Mouse (Mus musculus) stomach, embryonic 14.5 days (tissue): ENCODE results near the gene Sin3a. TPM values are rescaled to one million over a fixed set of nuclear protein-coding genes. Genes with fewer than 3 reads are reported as not detected.

ENCODE experiments used
- ATAC-seq: fragments of 200-750 bp; cut with Nextera tagmentation; 2 replicates; pipeline ENCODE4 v1.8.0; 2017; ENCODE audit warnings: low read depth, moderate TSS enrichment; ENCODE audit not compliant: insufficient number of reproducible peaks, insufficient read depth, low FRiP score
- H3K27ac ChIP-seq: fragments of 300-500 bp; sonication (generic); 2 replicates; pipeline ENCODE4 v1.5.1; 2014; ENCODE audit warnings: mild to moderate bottlenecking, low read length, moderate library complexity, mixed read lengths
- H3K27me3 ChIP-seq: fragments of 300-500 bp; sonication (generic); 2 replicates; pipeline ENCODE4 v1.6.1; 2014; ENCODE audit warnings: low read length, control low read depth, mixed read lengths; ENCODE audit not compliant: control insufficient read depth, insufficient read depth
- H3K36me3 ChIP-seq: fragments of 300-500 bp; sonication (generic); 2 replicates; pipeline ENCODE4 v1.6.1; 2014; ENCODE audit warnings: mild to moderate bottlenecking, control low read depth, low read length, moderate library complexity, mixed read lengths; ENCODE audit not compliant: control insufficient read depth, insufficient read depth
- H3K4me1 ChIP-seq: fragments of 300-500 bp; sonication (generic); 2 replicates; pipeline ENCODE4 v1.6.1; 2014; ENCODE audit warnings: low read length, control low read depth, mixed read lengths; ENCODE audit not compliant: control insufficient read depth, insufficient read depth
- H3K4me2 ChIP-seq: fragments of 300-500 bp; sonication (generic); replicated peaks from 2 replicates; pipeline ENCODE4 v1.6.1; 2014; ENCODE audit warnings: low read depth, low read length, control low read depth
- H3K4me3 ChIP-seq: fragments of 300-500 bp; sonication (generic); 2 replicates; pipeline ENCODE4 v1.5.1; 2014; ENCODE audit warnings: low read depth, low read length, control low read depth
- H3K9ac ChIP-seq: fragments of 300-500 bp; sonication (generic); replicated peaks from 2 replicates; pipeline ENCODE4 v1.6.1; 2014; ENCODE audit warnings: low read depth, mild to moderate bottlenecking, control low read depth, low read length, moderate library complexity, mixed read lengths
- H3K9me3 ChIP-seq: fragments of 300-500 bp; sonication (generic); 2 replicates; pipeline ENCODE4 v1.6.1; 2016; ENCODE audit warnings: low read depth, low read length, control low read depth; ENCODE audit not compliant: control insufficient read depth
- WGBS: fragments of 180-500 bp; shearing (Covaris S2); extraction: QIAGEN DNeasy Blood & Tissue Kit; methylation state at CpG from one replicate; pipeline ENCODE4 v1.1.7; 2014; 5-methylcytosine and 5-hydroxymethylcytosine counted together
- polyA plus RNA-seq: library from polyadenylated mRNA; unstranded; fragments of >200 nt; fragmentation: Nextera tagmentation; extraction: Ambion mirVana; gene quantifications from 2 replicates; pipeline ENCODE4 v1.2.1, GENCODE M21; 2014

Sin3a gene
- polyA plus RNA-seq, 1 experiment from 2014 or later, result 46.4 TPM

DNA sequence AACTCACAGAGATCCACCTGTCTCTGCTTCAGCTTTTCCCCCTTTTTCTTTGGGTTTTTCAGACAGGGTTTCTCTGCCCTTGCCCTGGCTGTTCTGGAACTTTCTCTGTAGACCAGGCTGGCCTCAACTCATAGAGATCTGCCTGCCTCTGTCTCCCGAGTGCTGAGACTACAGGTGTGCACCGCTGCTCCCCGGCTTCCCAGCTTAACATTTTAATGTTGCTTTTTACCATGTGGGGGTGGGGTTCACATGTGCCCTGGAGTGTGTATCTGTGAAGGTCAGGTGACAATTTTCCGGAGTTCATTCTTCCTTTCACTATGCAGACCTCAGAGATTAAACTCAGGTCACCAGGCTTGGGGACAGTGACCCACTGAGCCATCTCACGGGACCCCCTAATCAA, 78.4 kb downstream of the Sin3a start:
- no peak overlapping the region for H3K4me3 ChIP-seq
- H3K27ac ChIP-seq, result no peak overlapping the region
- no peak for ATAC-seq
- no peaks in the 10 kb centered on the region for H3K27me3 ChIP-seq
- 81% methylated on average over 5 of the region's 5 CpGs for WGBS
- no peaks in the 10 kb centered on the region for H3K9me3 ChIP-seq
- H3K9ac ChIP-seq, result no peak overlapping the region
- no peaks in the 10 kb centered on the region for H3K36me3 ChIP-seq
- H3K4me1 ChIP-seq, result peaks cover 6% of the 10 kb centered on the region; the same call in 1 of the 2 replicates
- H3K4me2 ChIP-seq, result no peak overlapping the region

DNA sequence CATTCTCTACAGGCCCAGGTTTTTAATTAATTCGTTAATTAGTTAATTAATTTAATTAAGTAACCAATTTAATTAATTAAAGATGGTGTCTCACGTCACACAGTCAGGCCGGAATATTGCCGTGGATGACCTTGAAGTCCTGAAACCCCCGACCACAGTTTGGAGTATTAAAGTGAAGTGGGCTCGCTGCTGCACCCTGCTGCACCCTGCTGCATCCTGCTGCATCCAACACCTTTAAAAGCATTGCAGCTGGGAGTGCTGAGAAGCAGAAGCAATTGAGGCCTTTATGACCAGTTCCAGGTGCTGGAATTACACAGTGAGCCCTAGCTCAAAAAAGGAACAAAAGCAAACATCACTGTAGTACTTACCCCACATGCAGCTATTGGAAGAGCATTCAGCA, 80.5 kb downstream of the Sin3a start:
- H3K27ac ChIP-seq, result no peak overlapping the region
- H3K4me3 ChIP-seq, result no peak overlapping the region
- no peaks in the 10 kb centered on the region for H3K9me3 ChIP-seq
- no peak overlapping the region for H3K4me2 ChIP-seq
- H3K36me3 ChIP-seq, result no peaks in the 10 kb centered on the region
- 46% methylated on average over 6 of the region's 6 CpGs for WGBS
- peaks cover 3% of the 10 kb centered on the region; the same call in 1 of the 2 replicates for H3K4me1 ChIP-seq
- no peak overlapping the region for H3K9ac ChIP-seq
- no peak for ATAC-seq
- H3K27me3 ChIP-seq, result no peaks in the 10 kb centered on the region

DNA sequence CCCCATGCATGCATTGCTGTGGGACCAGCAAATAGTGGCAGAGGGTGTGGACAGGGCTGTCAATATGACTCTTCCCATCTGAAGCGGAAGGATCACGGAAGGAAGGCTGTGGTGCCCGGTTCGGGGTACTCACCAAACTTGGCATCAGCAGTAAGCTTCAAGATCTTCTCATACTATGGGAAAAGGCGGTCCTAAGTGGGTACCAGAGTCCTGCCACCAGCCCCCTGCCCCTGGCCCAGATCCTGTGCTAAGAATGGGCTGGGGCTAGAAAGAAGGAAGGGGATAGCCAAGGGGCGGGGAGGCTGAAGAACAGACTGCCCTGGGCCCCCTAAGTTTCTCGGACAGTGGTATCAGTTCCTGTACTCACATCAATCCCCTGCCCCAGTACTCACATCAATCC, 84.5 kb downstream of the Sin3a start:
- Histone ChIP-seq H3K27me3 (no peaks in the 10 kb centered on the region), H3K9me3 (no peaks in the 10 kb centered on the region), H3K27ac (no peak overlapping the region), H3K9ac (no peak overlapping the region), H3K4me2 (no peak overlapping the region), H3K36me3 (no peaks in the 10 kb centered on the region), H3K4me3 (no peak overlapping the region), H3K4me1 (peaks cover 6% of the 10 kb centered on the region; the same call in 1 of the 2 replicates)
- WGBS, result 95% methylated on average over 7 of the region's 7 CpGs
- ATAC-seq, result no peak

DNA sequence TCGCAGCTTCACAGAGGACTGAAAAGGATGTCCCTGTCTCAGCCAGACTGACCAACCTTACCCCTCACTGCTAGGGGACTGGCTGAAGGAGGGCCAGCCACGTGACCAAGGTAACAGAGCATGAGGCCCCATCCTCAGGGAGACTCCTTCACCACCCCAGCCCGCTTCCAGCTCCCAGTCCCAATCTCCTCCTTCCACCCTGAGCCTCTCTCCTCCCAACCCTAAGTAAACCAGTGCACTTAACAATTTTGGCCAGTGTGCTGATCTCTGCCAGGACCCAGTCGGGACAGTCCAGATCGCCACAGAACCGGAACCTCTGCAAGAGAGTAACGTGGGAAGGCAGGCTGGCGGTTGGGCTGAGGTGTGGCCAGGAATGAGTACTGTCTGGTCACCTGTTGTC, 85.0 kb downstream of the Sin3a start:
- Histone ChIP-seq H3K9ac (no peak overlapping the region), H3K4me2 (peak overlapping the region; percentile 93; the same call in 1 of the 2 replicates), H3K36me3 (no peaks in the 10 kb centered on the region), H3K27me3 (no peaks in the 10 kb centered on the region), H3K4me3 (no peak overlapping the region), H3K9me3 (no peaks in the 10 kb centered on the region), H3K27ac (no peak overlapping the region), H3K4me1 (peaks cover 6% of the 10 kb centered on the region; the same call in 1 of the 2 replicates)
- WGBS, result 83% methylated on average over 8 of the region's 8 CpGs
- no peak for ATAC-seq

DNA sequence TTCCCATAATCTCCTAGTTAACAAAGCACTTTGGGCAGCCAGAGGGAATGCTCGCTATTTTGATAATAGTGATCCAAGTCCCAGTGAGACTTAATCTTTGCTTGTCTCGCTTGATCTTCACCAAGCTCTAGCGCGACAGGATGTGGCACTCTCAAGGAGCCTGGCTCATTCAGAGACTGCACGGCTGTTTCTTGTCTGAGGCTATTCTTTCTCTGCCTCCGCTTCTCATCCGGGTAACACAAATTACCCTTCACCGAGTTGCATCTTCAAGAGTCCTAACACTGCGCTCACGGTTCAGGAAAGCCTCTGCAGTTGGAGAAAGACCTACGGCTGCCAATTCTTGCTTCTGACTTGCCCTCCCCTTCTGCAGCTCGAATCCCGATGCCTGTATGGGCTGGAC, 85.7 kb downstream of the Sin3a start:
- Histone ChIP-seq H3K4me1 (peaks cover 6% of the 10 kb centered on the region; the same call in 1 of the 2 replicates), H3K4me3 (peak overlapping the region; percentile 71), H3K4me2 (peak overlapping the region; percentile 93), H3K36me3 (no peaks in the 10 kb centered on the region), H3K27ac (no peak overlapping the region), H3K9me3 (no peaks in the 10 kb centered on the region), H3K9ac (peak overlapping the region; percentile 23; the same call in 1 of the 2 replicates), H3K27me3 (no peaks in the 10 kb centered on the region)
- no peak for ATAC-seq
- WGBS, result 43% methylated on average over 13 of the region's 13 CpGs

DNA sequence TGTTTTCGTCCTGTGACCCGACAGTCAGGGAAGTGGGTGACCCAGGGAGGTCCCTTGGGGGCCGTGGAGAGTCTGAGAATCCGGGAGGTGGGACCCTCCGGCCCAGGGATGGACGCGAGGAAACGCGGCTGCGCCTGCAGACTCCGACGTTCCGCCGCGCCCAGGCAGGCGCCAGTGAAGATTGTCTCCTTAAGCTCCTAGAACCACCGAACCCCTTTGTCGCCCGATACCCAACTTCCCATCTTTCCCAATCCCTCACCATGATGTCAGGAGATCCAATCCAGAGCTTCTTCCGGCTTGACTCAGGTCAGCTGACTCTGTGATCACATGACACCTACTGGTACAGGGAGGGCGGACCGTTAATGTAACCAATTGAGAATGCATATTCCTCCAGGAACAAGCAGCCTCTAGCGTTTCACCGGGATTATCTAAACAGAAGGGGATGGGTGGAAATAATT, 86.2 kb downstream of the Sin3a start, which contains the start of gene Commd4:
TSS of gene Commd4 (minus strand) at position 319 of the 458 bp plus-strand sequence.
- H3K9me3 ChIP-seq, result no peaks in the 10 kb centered on the region
- WGBS, result under 1% methylated on average over 24 of the region's 24 CpGs
- H3K27ac ChIP-seq, result no peak within 1 kb of the TSS
- peak within 1 kb of the TSS; percentile 23; the same call in 1 of the 2 replicates for H3K9ac ChIP-seq
- H3K4me3 ChIP-seq, result peak within 1 kb of the TSS; percentile 71
- H3K36me3 ChIP-seq, result no peaks in the 10 kb centered on the region
- peak within 1 kb of the TSS; percentile 93 for H3K4me2 ChIP-seq
- H3K4me1 ChIP-seq, result peaks cover 6% of the 10 kb centered on the region; the same call in 1 of the 2 replicates
- no peaks in the 10 kb centered on the region for H3K27me3 ChIP-seq
- ATAC-seq, result peak; percentile 88; the same call in 1 of the 2 replicates

DNA sequence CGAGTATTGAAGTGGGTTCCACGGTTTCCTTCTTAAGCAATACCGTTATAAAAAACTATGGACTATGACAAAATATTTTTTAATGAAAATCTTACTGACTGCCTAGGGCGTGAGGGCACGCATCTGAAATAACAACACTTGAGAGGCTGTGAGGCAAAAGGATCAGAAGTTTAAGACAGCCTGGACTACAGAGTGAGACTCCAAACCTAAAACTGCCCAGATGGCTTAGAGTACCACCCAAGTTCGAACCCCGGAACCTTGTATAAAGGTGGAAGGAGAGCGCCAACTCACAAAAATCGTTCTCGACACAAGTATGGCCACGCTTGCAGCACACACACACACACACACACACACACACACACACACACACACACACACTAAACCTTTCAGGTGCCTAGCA, 86.7 kb downstream of the Sin3a start:
- Histone ChIP-seq H3K4me2 (peak overlapping the region; percentile 93), H3K9ac (no peak overlapping the region), H3K27me3 (no peaks in the 10 kb centered on the region), H3K4me1 (peaks cover 6% of the 10 kb centered on the region; the same call in 1 of the 2 replicates), H3K27ac (no peak overlapping the region), H3K4me3 (peak overlapping the region; percentile 71), H3K9me3 (no peaks in the 10 kb centered on the region), H3K36me3 (no peaks in the 10 kb centered on the region)
- 36% methylated on average over 11 of the region's 11 CpGs for WGBS
- ATAC-seq, result peak; percentile 16; the same call in 1 of the 2 replicates

DNA sequence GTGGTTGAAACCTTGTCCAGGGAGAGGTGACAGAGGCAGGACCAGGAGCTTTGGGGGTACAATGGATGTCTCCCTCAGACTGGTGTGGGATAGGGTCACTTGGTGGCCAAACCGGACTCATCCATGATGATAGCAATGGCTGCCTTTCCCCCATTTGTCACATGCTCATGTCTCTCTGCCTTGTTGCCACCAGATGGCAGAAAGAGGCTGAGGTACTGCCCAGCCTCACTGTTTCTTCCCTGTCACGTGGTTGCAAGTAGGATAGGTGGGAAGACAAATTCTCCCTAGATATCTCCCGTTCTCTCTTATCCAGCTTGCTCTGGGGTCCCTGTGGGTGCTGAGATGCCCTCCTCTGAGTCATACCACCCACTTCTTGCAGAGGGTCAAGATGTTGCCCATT, 90.7 kb downstream of the Sin3a start:
- ATAC-seq, result no peak
- H3K4me1 ChIP-seq, result peaks cover 3% of the 10 kb centered on the region; the same call in 1 of the 2 replicates
- H3K36me3 ChIP-seq, result no peaks in the 10 kb centered on the region
- H3K4me3 ChIP-seq, result no peak overlapping the region
- H3K27me3 ChIP-seq, result no peaks in the 10 kb centered on the region
- no peaks in the 10 kb centered on the region for H3K9me3 ChIP-seq
- WGBS, result 19% methylated on average over 3 of the region's 3 CpGs
- H3K27ac ChIP-seq, result no peak overlapping the region
- no peak overlapping the region for H3K9ac ChIP-seq
- H3K4me2 ChIP-seq, result no peak overlapping the region

DNA sequence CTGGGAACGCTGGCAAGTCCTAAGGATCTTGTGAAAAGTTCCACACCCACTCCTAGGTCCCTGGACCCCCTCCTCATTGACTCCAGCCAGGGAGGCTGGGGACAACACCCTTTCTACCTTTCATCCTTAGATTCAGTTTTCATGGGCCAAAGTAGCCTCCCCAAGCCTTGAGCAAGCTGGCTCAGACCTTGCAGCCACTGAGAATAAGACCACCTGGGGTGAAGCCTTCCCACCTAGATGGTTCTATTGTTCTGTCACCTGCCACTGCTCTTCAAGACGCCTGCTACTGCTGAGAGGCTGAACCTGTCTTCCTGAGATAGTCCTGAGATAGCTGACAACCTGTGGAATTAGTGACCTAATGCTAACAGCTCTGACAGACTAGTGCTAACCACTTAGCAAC, 91.3 kb downstream of the Sin3a start:
- H3K27ac ChIP-seq, result no peak overlapping the region
- ATAC-seq, result no peak
- no peaks in the 10 kb centered on the region for H3K9me3 ChIP-seq
- no peaks in the 10 kb centered on the region for H3K36me3 ChIP-seq
- 25% methylated on average over 2 of the region's 2 CpGs for WGBS
- H3K9ac ChIP-seq, result no peak overlapping the region
- no peak overlapping the region for H3K4me3 ChIP-seq
- no peak overlapping the region for H3K4me2 ChIP-seq
- no peaks in the 10 kb centered on the region for H3K4me1 ChIP-seq
- no peaks in the 10 kb centered on the region for H3K27me3 ChIP-seq
